Mouse (Mus musculus) kidney, postnatal 0 days (tissue): ENCODE measurements around the gene Mrpl20. TPM values are rescaled to one million over a fixed set of nuclear protein-coding genes. Genes with fewer than 3 reads are reported as not detected.

Experiments used
- ATAC-seq: fragments of 200-750 bp; cut with Nextera tagmentation; replicated peaks from 2 replicates; pipeline ENCODE4 v1.8.0; 2017; ENCODE audit warnings: low read depth, moderate number of reproducible peaks, moderate TSS enrichment, moderate library complexity; ENCODE audit not compliant: low FRiP score
- DNase-seq: peaks from one replicate; pipeline ENCODE4 v3.0.0-alpha.2; 2016; ENCODE audit warnings: low spot score
- H3K27ac ChIP-seq: fragments of 300-500 bp; sonication (generic); 2 replicates; pipeline ENCODE4 v1.5.1; 2014; ENCODE audit warnings: mild to moderate bottlenecking
- H3K27me3 ChIP-seq: fragments of 300-500 bp; sonication (generic); 2 replicates; pipeline ENCODE4 v1.6.1; 2014; ENCODE audit warnings: low read length, mixed read lengths; ENCODE audit not compliant: insufficient read depth
- H3K36me3 ChIP-seq: fragments of 300-500 bp; sonication (generic); 2 replicates; pipeline ENCODE4 v1.6.1; 2014; ENCODE audit warnings: low read length, mixed read lengths; ENCODE audit not compliant: insufficient read depth
- H3K4me1 ChIP-seq: fragments of 300-500 bp; sonication (generic); replicated peaks from 2 replicates; pipeline ENCODE4 v1.6.1; 2014; ENCODE audit warnings: antibody characterized with exemption, low read length, mixed read lengths; ENCODE audit not compliant: insufficient read depth
- H3K4me2 ChIP-seq: fragments of 300-500 bp; sonication (generic); 2 replicates; pipeline ENCODE4 v1.6.1; 2014; ENCODE audit warnings: mild to moderate bottlenecking, low read length, moderate library complexity, mixed read lengths
- H3K4me3 ChIP-seq: fragments of 300-500 bp; sonication (generic); replicated peaks from 2 replicates; pipeline ENCODE4 v1.5.1; 2014; ENCODE audit warnings: low read depth, low read length
- H3K9ac ChIP-seq: fragments of 300-500 bp; sonication (generic); 2 replicates; pipeline ENCODE4 v1.6.1; 2014; ENCODE audit warnings: low read depth, low read length
- H3K9me3 ChIP-seq: fragments of 300-500 bp; sonication (generic); replicated peaks from 2 replicates; pipeline ENCODE4 v1.6.1; 2016; ENCODE audit warnings: low read length, inconsistent platforms, mixed read lengths
- CTCF ChIP-seq: IDR thresholded peaks from 2 replicates; pipeline ENCODE4 v1.5.1; 2016; ENCODE audit warnings: antibody characterized with exemption, low read depth, mild to moderate bottlenecking, moderate library complexity
- WGBS: fragments of 180-500 bp; shearing (Covaris S2); extraction: QIAGEN DNeasy Blood & Tissue Kit; methylation state at CpG from one replicate; pipeline ENCODE4 v1.1.7; 2014; 5-methylcytosine and 5-hydroxymethylcytosine counted together
- polyA plus RNA-seq: library from polyadenylated mRNA; unstranded; fragments of >200 nt; fragmentation: Nextera tagmentation; extraction: Ambion mirVana; gene quantifications from 2 replicates; pipeline ENCODE4 v1.2.1, GENCODE M21; 2015

Gene Mrpl20
- polyA plus RNA-seq, 1 experiment from 2014 or later, result 294 TPM

DNA sequence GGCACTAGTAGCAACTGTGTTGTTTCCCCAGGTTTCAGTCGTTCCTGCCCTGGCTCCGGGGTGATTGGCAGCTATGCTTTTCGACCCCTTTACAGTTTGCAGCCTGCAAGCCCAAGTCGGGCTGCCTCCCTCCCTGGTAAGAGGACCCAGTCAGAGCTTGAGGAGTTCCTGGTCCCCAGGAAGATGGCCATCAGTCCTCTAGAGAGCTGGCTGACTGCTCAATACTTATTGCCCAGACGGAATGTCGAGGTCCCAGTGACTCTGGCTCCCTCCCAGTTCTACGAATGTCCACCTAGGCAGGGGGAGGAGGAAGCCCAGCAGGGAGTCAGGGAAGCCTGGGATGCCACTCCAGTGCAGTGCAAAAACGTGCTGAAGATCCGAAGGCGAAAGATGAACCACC is 29.6 kb downstream of the Mrpl20 start:
- WGBS, result 49% methylated on average over 10 of the region's 10 CpGs
- Histone ChIP-seq H3K4me2 (peak overlapping the region; percentile 88), H3K9ac (peak overlapping the region; percentile 72), H3K27ac (peak overlapping the region; percentile 91), H3K4me1 (peaks cover 10% of the 10 kb centered on the region), H3K36me3 (no peaks in the 10 kb centered on the region), H3K9me3 (no peaks in the 10 kb centered on the region), H3K4me3 (peak overlapping the region; percentile 72), H3K27me3 (no peaks in the 10 kb centered on the region)
- no peak for ATAC-seq
- no peak for DNase-seq
- no peak for TF ChIP-seq CTCF

- 88% methylated on average over 4 of the region's 4 CpGs for WGBS
- no peaks in the 10 kb centered on the region for H3K36me3 ChIP-seq
- peaks cover 10% of the 10 kb centered on the region for H3K4me1 ChIP-seq
- no peaks in the 10 kb centered on the region for H3K9me3 ChIP-seq
- H3K9ac ChIP-seq, result no peak overlapping the region
- DNase-seq (no peak), ATAC-seq (no peak)
- no peak for TF ChIP-seq CTCF
- no peaks in the 10 kb centered on the region for H3K27me3 ChIP-seq
- H3K4me2 ChIP-seq, result no peak overlapping the region
- H3K4me3 ChIP-seq, result no peak overlapping the region
- H3K27ac ChIP-seq, result no peak overlapping the region
These were observed 30.6 kb downstream of the Mrpl20 start for GRCm38 (mm10) chr4:155833234-155833633.

DNA sequence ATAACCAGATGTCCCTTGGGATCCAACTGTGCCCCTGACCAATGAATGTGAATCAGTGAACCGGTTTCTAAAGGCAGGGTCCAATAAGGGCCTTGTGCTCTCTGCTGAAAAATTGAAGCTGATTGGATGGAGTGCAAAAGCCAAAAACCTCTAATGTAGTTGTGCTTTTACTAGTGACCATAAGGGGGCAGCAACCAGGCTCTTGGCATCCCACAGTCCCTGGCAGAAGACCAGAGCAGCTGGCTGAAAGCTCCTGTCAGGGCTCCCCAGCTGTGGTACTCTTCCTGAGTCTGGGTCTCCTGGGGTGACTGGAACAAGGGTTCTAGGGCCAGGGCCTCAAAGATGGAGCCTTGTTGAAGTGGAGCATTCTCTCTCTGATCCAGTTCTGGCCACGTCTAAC is 31.2 kb downstream of the Mrpl20 start:
- TF ChIP-seq CTCF, result peak; percentile 89
- H3K9me3 ChIP-seq, result no peaks in the 10 kb centered on the region
- ATAC-seq (peak; percentile 12; the same call in 1 of the 2 replicates), DNase-seq (peak; percentile 95)
- H3K36me3 ChIP-seq, result no peaks in the 10 kb centered on the region
- H3K9ac ChIP-seq, result no peak overlapping the region
- 25% methylated on average over 2 of the region's 2 CpGs for whole genome bisulfite sequencing
- H3K27ac ChIP-seq, result peak overlapping the region; percentile 71
- no peak overlapping the region for H3K4me3 ChIP-seq
- H3K27me3 ChIP-seq, result no peaks in the 10 kb centered on the region
- H3K4me2 ChIP-seq, result no peak overlapping the region
- peaks cover 10% of the 10 kb centered on the region for H3K4me1 ChIP-seq

DNA sequence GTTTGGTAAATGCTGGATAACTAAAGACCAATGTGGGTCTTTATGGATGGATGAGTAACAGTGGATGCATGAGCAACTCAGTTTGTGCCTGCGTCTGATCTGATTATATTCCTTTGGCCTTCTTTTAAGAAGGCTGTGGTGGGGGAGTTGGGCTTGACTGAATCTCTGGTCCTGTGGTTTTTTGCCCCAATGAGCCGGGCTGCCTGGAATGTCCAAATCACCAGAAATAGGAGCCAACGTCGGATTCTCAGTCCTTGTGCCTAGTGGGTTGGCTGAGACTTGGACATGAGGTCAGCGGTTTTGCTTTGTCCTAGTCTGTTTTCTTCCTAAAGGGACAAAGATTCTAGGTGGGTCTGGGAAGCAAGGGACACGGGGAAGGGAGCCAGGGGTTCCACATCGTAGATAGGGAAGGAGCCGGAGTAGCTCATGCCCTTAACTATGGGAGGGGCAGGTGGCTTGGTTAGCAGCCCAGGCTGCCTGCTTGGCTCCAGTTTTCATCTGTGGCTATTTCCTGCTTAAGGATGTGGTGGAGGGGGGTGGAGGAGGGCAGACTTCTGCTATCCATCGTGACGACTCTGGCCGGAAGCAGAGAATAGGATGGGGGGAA is 34.8 kb downstream of the Mrpl20 start:
- ATAC-seq (no peak), DNase-seq (no peak)
- Histone ChIP-seq H3K4me2 (no peak overlapping the region), H3K9ac (no peak overlapping the region), H3K9me3 (no peaks in the 10 kb centered on the region), H3K27me3 (no peaks in the 10 kb centered on the region), H3K4me3 (no peak overlapping the region), H3K4me1 (peaks cover 18% of the 10 kb centered on the region), H3K27ac (peak overlapping the region; percentile 91), H3K36me3 (peaks cover 2% of the 10 kb centered on the region; the same call in 1 of the 2 replicates)
- WGBS, result 52% methylated on average over 11 of the region's 11 CpGs
- TF ChIP-seq CTCF, result no peak

DNA sequence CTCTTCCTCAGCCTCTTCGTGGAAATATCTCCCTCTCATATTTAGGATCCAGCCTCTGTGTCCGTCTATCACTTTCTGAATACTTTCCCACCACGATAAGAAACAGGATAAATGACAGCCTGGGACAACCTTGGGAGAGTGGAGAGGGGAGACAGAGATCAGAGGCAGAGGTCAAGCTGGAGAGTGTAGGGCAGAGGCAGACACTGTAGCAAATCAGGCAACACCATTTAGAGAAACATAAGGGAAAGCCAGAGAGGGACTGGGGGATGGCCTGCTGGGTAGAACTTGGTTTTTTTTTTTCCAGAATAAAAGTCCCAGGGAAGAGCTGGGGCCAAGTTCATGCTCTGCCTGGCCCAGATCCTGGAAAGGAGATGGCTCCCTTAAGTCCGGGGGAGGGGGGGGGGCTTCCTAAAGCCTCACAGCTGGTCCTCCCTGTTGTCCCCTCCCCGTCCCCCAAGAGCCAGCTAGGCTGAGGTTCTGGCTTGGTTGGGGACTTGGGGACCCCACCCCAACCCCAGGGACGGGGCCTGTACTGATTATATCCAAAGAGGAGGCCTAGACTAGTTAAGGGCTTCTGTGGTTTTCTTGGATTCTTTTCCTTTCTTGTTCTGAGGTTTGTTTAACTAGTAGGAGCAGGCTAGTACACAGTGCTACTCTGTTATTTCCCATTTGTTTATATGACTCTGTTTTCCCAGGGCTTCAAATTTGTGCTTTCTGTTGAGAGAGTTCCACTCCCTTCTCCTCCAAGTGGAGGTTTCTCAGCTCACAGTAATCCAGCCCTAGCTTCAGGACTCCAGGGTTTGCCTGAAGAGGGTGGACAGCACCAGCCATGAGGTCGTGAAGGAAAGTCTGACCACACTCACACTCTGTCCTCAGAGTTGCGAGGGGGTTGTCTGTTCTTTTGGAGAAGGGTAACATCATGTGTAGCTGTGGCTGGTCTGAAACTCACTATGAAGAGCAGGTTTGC is 35.8 kb downstream of the Mrpl20 start:
- ATAC-seq (no peak), DNase-seq (peak; percentile 71)
- peaks cover 10% of the 10 kb centered on the region for H3K36me3 ChIP-seq
- H3K9me3 ChIP-seq, result no peaks in the 10 kb centered on the region
- peak overlapping the region; percentile 73; the same call in 1 of the 2 replicates for H3K4me2 ChIP-seq
- 49% methylated on average over 8 of the region's 8 CpGs for WGBS
- TF ChIP-seq CTCF, result no peak
- H3K27ac ChIP-seq, result peak overlapping the region; percentile 91
- no peak overlapping the region for H3K9ac ChIP-seq
- no peaks in the 10 kb centered on the region for H3K27me3 ChIP-seq
- no peak overlapping the region for H3K4me3 ChIP-seq
- H3K4me1 ChIP-seq, result peaks cover 16% of the 10 kb centered on the region; the same call in 1 of the 2 replicates

DNA sequence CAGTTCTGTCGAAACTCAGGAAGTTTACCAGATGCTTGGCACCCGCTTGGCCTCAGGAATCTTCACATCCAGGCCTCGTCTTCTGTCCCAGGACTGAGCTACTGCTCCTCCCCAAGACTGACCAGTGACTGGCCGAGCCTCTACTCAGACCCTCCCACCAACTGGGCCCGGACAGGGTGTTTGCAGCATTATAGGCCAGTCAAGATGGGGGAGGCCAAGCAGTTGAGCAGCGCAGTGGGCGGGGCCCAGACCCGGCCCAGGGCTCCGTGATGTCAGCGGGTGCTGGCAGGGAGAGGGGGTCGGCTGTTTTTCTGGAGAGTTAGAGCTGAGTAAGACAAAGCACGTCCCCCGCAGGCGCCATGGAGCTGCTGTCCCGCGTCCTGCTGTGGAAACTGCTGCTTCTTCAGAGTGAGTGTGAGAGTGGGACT is 36.8 kb downstream of the Mrpl20 start, which contains the start of gene Mxra8:
Mxra8 (plus strand) TSS at position 198 of the 428 bp plus-strand sequence.
- no peaks in the 10 kb centered on the region for H3K27me3 ChIP-seq
- H3K4me3 ChIP-seq, result peak within 1 kb of the TSS; percentile 47
- H3K36me3 ChIP-seq, result peaks cover 15% of the 10 kb centered on the region
- ATAC-seq, result peak; percentile 94
- peak; percentile 98 for DNase-seq
- H3K9me3 ChIP-seq, result no peaks in the 10 kb centered on the region
- WGBS, result 4% methylated on average over 16 of the region's 16 CpGs
- peak within 1 kb of the TSS; percentile 91 for H3K27ac ChIP-seq
- H3K9ac ChIP-seq, result peak within 1 kb of the TSS; percentile 54
- peak within 1 kb of the TSS; percentile 73 for H3K4me2 ChIP-seq
- H3K4me1 ChIP-seq, result peaks cover 13% of the 10 kb centered on the region; the same call in 1 of the 2 replicates
- no peak for TF ChIP-seq CTCF
